Mouse (Mus musculus) hindbrain, embryonic 13.5 days (tissue): Measurements from ENCODE around the gene Zgpat. TPM values are rescaled to one million over a fixed set of nuclear protein-coding genes. Genes with fewer than 3 reads are reported as not detected.

Experiments used
- ATAC-seq: fragments of 200-750 bp; cut with Nextera tagmentation; 2 replicates; pipeline ENCODE4 v1.8.0; 2017; ENCODE audit warnings: moderate TSS enrichment; ENCODE audit not compliant: low FRiP score
- H3K27ac ChIP-seq: fragments of 300-500 bp; sonication (generic); 2 replicates; pipeline ENCODE4 v1.5.1; 2015; ENCODE audit warnings: inconsistent platforms, mild to moderate bottlenecking, moderate library complexity
- H3K27me3 ChIP-seq: fragments of 300-500 bp; sonication (generic); 2 replicates; pipeline ENCODE4 v1.6.1; 2015; ENCODE audit warnings: mild to moderate bottlenecking, inconsistent platforms
- H3K36me3 ChIP-seq: fragments of 300-500 bp; sonication (generic); 2 replicates; pipeline ENCODE4 v1.6.1; 2015; ENCODE audit warnings: mild to moderate bottlenecking, inconsistent platforms
- H3K4me1 ChIP-seq: fragments of 300-500 bp; sonication (generic); replicated peaks from 2 replicates; pipeline ENCODE4 v1.6.1; 2015; ENCODE audit warnings: inconsistent platforms
- H3K4me2 ChIP-seq: fragments of 300-500 bp; sonication (generic); 2 replicates; pipeline ENCODE4 v1.6.1; 2015; ENCODE audit warnings: inconsistent platforms, mild to moderate bottlenecking, moderate library complexity
- H3K4me3 ChIP-seq: fragments of 300-500 bp; sonication (generic); 2 replicates; pipeline ENCODE4 v1.5.1; 2015; ENCODE audit warnings: mild to moderate bottlenecking, inconsistent platforms
- H3K9ac ChIP-seq: fragments of 300-500 bp; sonication (generic); 2 replicates; pipeline ENCODE4 v1.6.1; 2015; ENCODE audit warnings: mild to moderate bottlenecking, inconsistent platforms
- H3K9me3 ChIP-seq: fragments of 300-500 bp; sonication (generic); 2 replicates; pipeline ENCODE4 v1.6.1; 2016; ENCODE audit warnings: inconsistent platforms
- WGBS: fragments of 180-500 bp; shearing (Covaris S2); methylation state at CpG from one replicate; pipeline ENCODE4 v1.1.7; 2015; 5-methylcytosine and 5-hydroxymethylcytosine counted together
- polyA plus RNA-seq: library from polyadenylated mRNA; unstranded; fragments of >200 nt; fragmentation: Nextera tagmentation; extraction: Ambion mirVana; gene quantifications from 2 replicates; pipeline ENCODE4 v1.2.1, GENCODE M21; 2015

Zgpat gene
- polyA plus RNA-seq, 1 experiment from 2014 or later, result 69.8 TPM

DNA sequence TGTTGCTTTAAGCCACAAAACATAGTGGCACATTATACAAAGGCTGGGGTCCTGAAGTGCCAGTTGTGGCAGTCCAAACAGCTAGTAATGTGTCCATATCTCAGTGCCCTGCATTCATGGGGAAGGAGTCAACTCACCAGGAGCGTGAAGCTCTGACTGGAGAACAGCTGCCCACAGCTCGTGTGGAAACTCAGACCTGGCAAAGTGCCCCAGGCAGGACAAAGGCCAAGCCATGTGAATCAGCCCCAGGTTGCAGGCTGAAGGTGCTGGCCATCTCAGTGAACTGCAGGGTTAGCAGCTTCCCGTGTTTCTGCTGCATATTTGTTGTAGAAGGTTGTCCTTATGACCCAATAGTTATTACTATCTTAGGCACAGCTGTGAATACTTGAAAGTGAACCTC, 51.2 kb downstream of the Zgpat start:
- no peaks in the 10 kb centered on the region for H3K9me3 ChIP-seq
- peaks cover 11% of the 10 kb centered on the region for H3K4me1 ChIP-seq
- H3K4me2 ChIP-seq, result no peak overlapping the region
- H3K27me3 ChIP-seq, result no peaks in the 10 kb centered on the region
- ATAC-seq, result no peak
- H3K4me3 ChIP-seq, result no peak overlapping the region
- peaks cover 4% of the 10 kb centered on the region; the same call in 1 of the 2 replicates for H3K36me3 ChIP-seq
- WGBS, result 69% methylated on average over 3 of the region's 3 CpGs
- no peak overlapping the region for H3K27ac ChIP-seq
- no peak overlapping the region for H3K9ac ChIP-seq

DNA sequence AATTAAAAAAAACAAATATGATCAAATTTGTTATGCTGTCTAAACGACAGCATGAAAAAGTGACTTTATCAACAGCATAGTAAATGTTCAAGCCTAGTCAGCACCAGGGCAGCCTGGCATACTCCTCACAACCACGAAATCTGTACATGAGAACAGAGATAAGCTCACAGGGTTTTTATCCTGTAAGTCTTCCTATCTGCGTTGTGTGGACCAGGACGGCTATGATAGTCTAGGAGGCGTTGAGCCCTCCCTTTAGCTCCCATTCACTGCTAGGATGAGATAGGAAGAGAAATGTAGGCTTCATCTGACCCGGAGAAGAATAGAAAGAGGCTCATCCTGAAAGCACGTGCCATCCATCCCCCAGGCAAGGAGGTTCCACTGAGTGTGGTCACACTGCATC, 54.6 kb downstream of the Zgpat start:
- Histone ChIP-seq H3K4me3 (no peak overlapping the region), H3K9me3 (no peaks in the 10 kb centered on the region), H3K27ac (no peak overlapping the region), H3K4me1 (0 out of 2 replicates have a peak, but pooled peaks cover 5% of the 10 kb centered on the region), H3K9ac (no peak overlapping the region), H3K27me3 (no peaks in the 10 kb centered on the region), H3K4me2 (no peak overlapping the region), H3K36me3 (peaks cover 23% of the 10 kb centered on the region)
- ATAC-seq, result no peak
- WGBS, result 88% methylated on average over 7 of the region's 7 CpGs

DNA sequence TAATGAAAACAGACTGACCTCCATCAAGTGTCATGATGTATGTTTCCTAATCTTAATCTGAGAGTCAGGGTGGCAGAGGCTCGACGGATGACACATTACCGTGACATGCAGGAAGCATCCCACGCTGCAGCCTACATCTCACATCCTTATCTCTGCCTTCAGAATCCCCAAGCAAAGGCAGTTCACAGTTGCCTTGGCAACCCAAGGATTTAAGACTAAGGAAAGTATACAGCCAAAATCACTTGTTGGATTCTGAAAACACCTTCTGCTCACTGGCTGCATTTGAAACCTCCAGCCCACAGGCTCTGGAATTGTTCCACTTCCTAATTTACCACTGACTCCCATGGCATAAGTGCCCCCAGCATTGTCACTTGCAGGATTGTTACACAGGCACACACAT, 55.7 kb downstream of the Zgpat start:
- WGBS, result 87% methylated on average over 4 of the region's 4 CpGs
- H3K4me2 ChIP-seq, result no peak overlapping the region
- H3K4me3 ChIP-seq, result no peak overlapping the region
- ATAC-seq, result no peak
- H3K9ac ChIP-seq, result no peak overlapping the region
- no peaks in the 10 kb centered on the region for H3K9me3 ChIP-seq
- H3K36me3 ChIP-seq, result peaks cover 23% of the 10 kb centered on the region
- H3K4me1 ChIP-seq, result 0 out of 2 replicates have a peak, but pooled peaks cover 5% of the 10 kb centered on the region
- no peak overlapping the region for H3K27ac ChIP-seq
- no peaks in the 10 kb centered on the region for H3K27me3 ChIP-seq

DNA sequence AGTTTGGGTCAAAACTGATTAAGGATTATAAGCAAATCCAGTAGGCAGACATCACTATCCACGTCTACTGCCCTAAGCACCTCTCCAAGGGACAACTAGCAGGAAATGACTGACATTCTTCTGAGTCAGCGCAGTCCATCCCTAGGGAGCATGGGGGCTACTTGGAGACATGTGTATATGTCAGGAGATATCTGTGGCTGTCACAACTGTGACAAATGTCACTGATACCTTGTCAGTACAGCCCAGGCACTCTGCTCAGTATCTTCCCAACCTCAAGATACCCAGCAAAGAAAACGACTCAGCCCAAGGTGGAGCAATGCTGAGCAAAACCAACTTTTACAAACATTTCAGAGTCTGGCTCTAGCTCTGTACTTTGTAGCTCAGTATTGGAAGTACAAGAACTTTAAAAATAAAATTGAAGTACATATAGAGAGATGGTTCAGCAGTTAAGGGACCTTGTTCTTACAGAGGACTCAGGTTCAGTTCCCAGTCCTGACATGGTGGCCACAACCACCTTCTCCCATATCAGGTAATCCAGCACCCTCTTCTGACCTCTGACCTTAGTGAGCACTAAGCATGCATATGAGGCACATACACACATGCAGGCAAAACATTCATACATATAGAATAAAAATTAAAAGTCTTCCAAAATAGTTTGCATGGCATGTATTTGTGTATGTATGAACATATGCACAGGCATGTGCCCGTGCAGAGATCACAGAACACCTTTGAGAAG, 56.3 kb downstream of the Zgpat start:
- Histone ChIP-seq H3K27me3 (no peaks in the 10 kb centered on the region), H3K27ac (no peak overlapping the region), H3K4me2 (no peak overlapping the region), H3K36me3 (peaks cover 23% of the 10 kb centered on the region), H3K9ac (no peak overlapping the region), H3K4me1 (0 out of 2 replicates have a peak, but pooled peaks cover under 1% of the 10 kb centered on the region), H3K4me3 (no peak overlapping the region), H3K9me3 (no peaks in the 10 kb centered on the region)
- no peak for ATAC-seq
- WGBS, result 78% methylated on average over 4 of the region's 4 CpGs

DNA sequence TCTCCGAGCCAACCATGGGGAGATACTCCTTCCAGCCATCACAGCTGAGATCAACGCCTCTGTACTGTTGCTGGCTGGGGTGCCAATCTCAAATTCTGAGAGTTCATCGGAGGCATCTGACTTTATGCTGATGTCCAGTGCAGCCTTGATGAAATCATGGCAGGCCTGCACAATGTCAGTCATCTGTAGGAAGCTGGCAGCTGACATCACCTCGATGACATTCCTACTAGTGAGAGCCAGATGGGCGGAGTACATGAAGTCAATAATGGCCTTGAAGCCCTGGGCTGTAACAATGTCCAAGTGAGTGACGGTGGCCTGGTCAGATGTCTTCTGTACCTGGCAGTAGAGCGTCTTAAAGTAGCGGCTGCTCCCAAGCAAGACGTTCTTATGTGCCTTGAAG, 59.1 kb downstream of the Zgpat start:
- Histone ChIP-seq H3K4me3 (no peak overlapping the region), H3K36me3 (peaks cover 23% of the 10 kb centered on the region), H3K27me3 (no peaks in the 10 kb centered on the region), H3K9ac (no peak overlapping the region), H3K9me3 (no peaks in the 10 kb centered on the region), H3K4me2 (no peak overlapping the region), H3K27ac (no peak overlapping the region), H3K4me1 (no peaks in the 10 kb centered on the region)
- 96% methylated on average over 9 of the region's 9 CpGs for WGBS
- no peak for ATAC-seq

Other genes starting within 250 kb of the Zgpat start
- 50.0 and 53.9 TPM in 2 replicates for gene Kcnq2, start 229.6 kb upstream of the Zgpat start, polyA plus RNA-seq
- 6.4 and 6.7 TPM in 2 replicates for gene Eef1a2, start 207.9 kb upstream of the Zgpat start, polyA plus RNA-seq
- 444 TPM in 2 replicates for gene Ppdpf, start 177.7 kb upstream of the Zgpat start, polyA plus RNA-seq
- not detected in 2 replicates for gene Ptk6, start 162.1 kb upstream of the Zgpat start, polyA plus RNA-seq
- 0.19 and 0.25 TPM in 2 replicates for gene Srms, start 151.7 kb upstream of the Zgpat start, polyA plus RNA-seq
- gene Fndc11, start 144.9 kb upstream of the Zgpat start, polyA plus RNA-seq, result 0.19 TPM in 1 of 2 replicates, not detected in the other
- gene Helz2, start 122.9 kb upstream of the Zgpat start, polyA plus RNA-seq, result 0.38 and 0.48 TPM in 2 replicates
- 17.2 and 17.8 TPM in 2 replicates for gene Gmeb2, start 76.9 kb upstream of the Zgpat start, polyA plus RNA-seq
- 1,135 and 1,161 TPM in 2 replicates for gene Stmn3, start 50.4 kb upstream of the Zgpat start, polyA plus RNA-seq
- 34.6 and 35.1 TPM in 2 replicates for gene Rtel1, start 45.2 kb upstream of the Zgpat start, polyA plus RNA-seq
- gene Arfrp1, start 476 bp downstream of the Zgpat start, polyA plus RNA-seq, result 87.8 and 88.4 TPM in 2 replicates
- 43.7 and 45.0 TPM in 2 replicates for gene Lime1, start 15.2 kb downstream of the Zgpat start, polyA plus RNA-seq
- 22.4 and 23.5 TPM in 2 replicates for gene Zbtb46, start 94.5 kb downstream of the Zgpat start, polyA plus RNA-seq
- gene Abhd16b, start 128.3 kb downstream of the Zgpat start, polyA plus RNA-seq, result 0.10 TPM in 1 of 2 replicates, not detected in the other
- 116 and 121 TPM in 2 replicates for gene Tpd52l2, start 132.2 kb downstream of the Zgpat start, polyA plus RNA-seq
- 206 and 217 TPM in 2 replicates for gene Dnajc5, start 155.6 kb downstream of the Zgpat start, polyA plus RNA-seq
- 61.3 and 67.1 TPM in 2 replicates for gene Uckl1, start 220.0 kb downstream of the Zgpat start, polyA plus RNA-seq
- 63.7 and 67.7 TPM in 2 replicates for gene Prpf6, start 226.9 kb downstream of the Zgpat start, polyA plus RNA-seq
- 68.0 and 74.1 TPM in 2 replicates for gene Zfp512b, start 227.9 kb downstream of the Zgpat start, polyA plus RNA-seq
- 169 and 175 TPM in 2 replicates for gene Samd10, start 234.3 kb downstream of the Zgpat start, polyA plus RNA-seq